Mouse (Mus musculus) cortical plate, adult 2 months (tissue): ENCODE measurements at regions not wholly inside any gene's neighbourhood (a gene's known extent, or its start where the extent isn't known, plus 50 kb on each side); places are given as distances from the start of the nearest gene placed in this dataset.

Experiments
- CTCF ChIP-seq: fragments of 200-500 bp; IDR thresholded peaks from 2 replicates; pipeline ENCODE4 v1.5.1; 2011; ENCODE audit warnings: mild to moderate bottlenecking, control low read depth, low read length; ENCODE audit not compliant: insufficient read depth; ENCODE audit errors: extremely low read depth
- POLR2A ChIP-seq: fragments of 200-500 bp; IDR thresholded peaks from 2 replicates; pipeline ENCODE4 v1.6.1; 2011; ENCODE audit warnings: mild to moderate bottlenecking, low read length, control low read depth; ENCODE audit not compliant: insufficient read depth; ENCODE audit errors: extremely low read depth

DNA sequence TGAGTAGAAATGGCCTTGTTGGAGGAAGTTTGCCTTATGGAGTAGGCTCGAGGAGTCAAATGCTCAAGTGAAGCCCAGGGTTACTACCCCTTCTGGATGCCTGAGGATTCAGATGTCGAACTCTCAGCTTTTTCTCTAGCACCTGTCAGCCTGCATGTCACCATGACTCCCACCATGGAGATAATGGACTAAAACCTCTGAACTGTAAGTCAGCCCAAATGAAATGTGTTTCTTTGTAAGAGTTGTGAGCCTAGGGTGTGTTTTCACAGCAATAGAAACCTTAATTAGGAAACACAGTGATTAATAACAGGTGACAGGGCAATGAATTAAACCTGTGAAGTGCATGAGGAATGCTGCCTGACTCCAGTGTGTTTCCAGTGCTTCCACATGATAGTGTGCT lies 779.3 kb upstream of the Pcdh17 start:
- TF ChIP-seq POLR2A, result no peak
- no peak for TF ChIP-seq CTCF
